Mouse (Mus musculus) stomach, embryonic 14.5 days (tissue): ENCODE measurements around the gene Olfr97. TPM values are rescaled to one million over a fixed set of nuclear protein-coding genes. Genes with fewer than 3 reads are reported as not detected.

Experiments
- ATAC-seq: fragments of 200-750 bp; cut with Nextera tagmentation; 2 replicates; pipeline ENCODE4 v1.8.0; 2017; ENCODE audit warnings: low read depth, moderate TSS enrichment; ENCODE audit not compliant: insufficient number of reproducible peaks, insufficient read depth, low FRiP score
- H3K27ac ChIP-seq: fragments of 300-500 bp; sonication (generic); 2 replicates; pipeline ENCODE4 v1.5.1; 2014; ENCODE audit warnings: mild to moderate bottlenecking, low read length, moderate library complexity, mixed read lengths
- H3K27me3 ChIP-seq: fragments of 300-500 bp; sonication (generic); 2 replicates; pipeline ENCODE4 v1.6.1; 2014; ENCODE audit warnings: low read length, control low read depth, mixed read lengths; ENCODE audit not compliant: control insufficient read depth, insufficient read depth
- H3K36me3 ChIP-seq: fragments of 300-500 bp; sonication (generic); 2 replicates; pipeline ENCODE4 v1.6.1; 2014; ENCODE audit warnings: mild to moderate bottlenecking, control low read depth, low read length, moderate library complexity, mixed read lengths; ENCODE audit not compliant: control insufficient read depth, insufficient read depth
- H3K4me1 ChIP-seq: fragments of 300-500 bp; sonication (generic); 2 replicates; pipeline ENCODE4 v1.6.1; 2014; ENCODE audit warnings: low read length, control low read depth, mixed read lengths; ENCODE audit not compliant: control insufficient read depth, insufficient read depth
- H3K4me2 ChIP-seq: fragments of 300-500 bp; sonication (generic); replicated peaks from 2 replicates; pipeline ENCODE4 v1.6.1; 2014; ENCODE audit warnings: low read depth, low read length, control low read depth
- H3K4me3 ChIP-seq: fragments of 300-500 bp; sonication (generic); 2 replicates; pipeline ENCODE4 v1.5.1; 2014; ENCODE audit warnings: low read depth, low read length, control low read depth
- H3K9ac ChIP-seq: fragments of 300-500 bp; sonication (generic); replicated peaks from 2 replicates; pipeline ENCODE4 v1.6.1; 2014; ENCODE audit warnings: low read depth, mild to moderate bottlenecking, control low read depth, low read length, moderate library complexity, mixed read lengths
- H3K9me3 ChIP-seq: fragments of 300-500 bp; sonication (generic); 2 replicates; pipeline ENCODE4 v1.6.1; 2016; ENCODE audit warnings: low read depth, low read length, control low read depth; ENCODE audit not compliant: control insufficient read depth
- WGBS: fragments of 180-500 bp; shearing (Covaris S2); extraction: QIAGEN DNeasy Blood & Tissue Kit; methylation state at CpG from one replicate; pipeline ENCODE4 v1.1.7; 2014; 5-methylcytosine and 5-hydroxymethylcytosine counted together
- polyA plus RNA-seq: library from polyadenylated mRNA; unstranded; fragments of >200 nt; fragmentation: Nextera tagmentation; extraction: Ambion mirVana; gene quantifications from 2 replicates; pipeline ENCODE4 v1.2.1, GENCODE M21; 2014

The Olfr97 gene
- polyA plus RNA-seq, 1 experiment from 2014 or later, result not detected

- no peak overlapping the region for H3K4me3 ChIP-seq
- ATAC-seq, result no peak
- no peak overlapping the region for H3K9ac ChIP-seq
- no peaks in the 10 kb centered on the region for H3K9me3 ChIP-seq
- no peaks in the 10 kb centered on the region for H3K27me3 ChIP-seq
- H3K27ac ChIP-seq, result no peak overlapping the region
- no peak overlapping the region for H3K4me2 ChIP-seq
- 35% methylated on average over 2 of the region's 2 CpGs for WGBS
- H3K4me1 ChIP-seq, result no peaks in the 10 kb centered on the region
- H3K36me3 ChIP-seq, result no peaks in the 10 kb centered on the region
Observed at GRCm38 (mm10) chr17:37190711-37191110, 46.4 kb downstream of the Olfr97 start.

GRCm38 (mm10) chr17:37185474-37185873 lies 51.7 kb downstream of the Olfr97 start:
- 39% methylated on average over 6 of the region's 6 CpGs for WGBS
- no peaks in the 10 kb centered on the region for H3K4me1 ChIP-seq
- H3K4me3 ChIP-seq, result no peak overlapping the region
- ATAC-seq, result no peak
- H3K9me3 ChIP-seq, result no peaks in the 10 kb centered on the region
- no peaks in the 10 kb centered on the region for H3K36me3 ChIP-seq
- H3K4me2 ChIP-seq, result no peak overlapping the region
- H3K9ac ChIP-seq, result no peak overlapping the region
- H3K27me3 ChIP-seq, result no peaks in the 10 kb centered on the region
- H3K27ac ChIP-seq, result no peak overlapping the region

Other genes starting within 250 kb of the Olfr97 start
- 0.49 and 0.74 TPM in 2 replicates for gene H2-M5, start 247.8 kb downstream of the Olfr97 start, polyA plus RNA-seq
- 77.8 and 82.1 TPM in 2 replicates for gene Zfp57, start 236.2 kb downstream of the Olfr97 start, polyA plus RNA-seq
- gene Mog, start 213.9 kb downstream of the Olfr97 start, polyA plus RNA-seq, result 0.19 and 0.20 TPM in 2 replicates
- gene Gabbr1, start 191.4 kb downstream of the Olfr97 start, polyA plus RNA-seq, result 14.2 and 15.8 TPM in 2 replicates
- not detected in 2 replicates for gene Olfr90, start 148.8 kb downstream of the Olfr97 start, polyA plus RNA-seq
- not detected in 2 replicates for gene Olfr91, start 139.1 kb downstream of the Olfr97 start, polyA plus RNA-seq
- not detected in 2 replicates for gene Olfr92, start 117.2 kb downstream of the Olfr97 start, polyA plus RNA-seq
- not detected in 2 replicates for gene Olfr93, start 75.8 kb downstream of the Olfr97 start, polyA plus RNA-seq
- not detected in 2 replicates for gene Ubd, start 43.4 kb downstream of the Olfr97 start, polyA plus RNA-seq
- gene Olfr94, start 36.3 kb downstream of the Olfr97 start, polyA plus RNA-seq, result not detected in 2 replicates
- not detected in 2 replicates for gene Olfr95, start 24.2 kb downstream of the Olfr97 start, polyA plus RNA-seq
- gene Olfr96, start 17.2 kb downstream of the Olfr97 start, polyA plus RNA-seq, result not detected in 2 replicates
- gene Olfr98, start 26.4 kb upstream of the Olfr97 start, polyA plus RNA-seq, result not detected in 2 replicates
- gene H2-M3, start 32.9 kb upstream of the Olfr97 start, polyA plus RNA-seq, result 2.9 and 4.3 TPM in 2 replicates
- not detected in 2 replicates for gene Olfr99, start 46.1 kb upstream of the Olfr97 start, polyA plus RNA-seq
- not detected in 2 replicates for gene Olfr101, start 67.0 kb upstream of the Olfr97 start, polyA plus RNA-seq
- gene Olfr102, start 79.7 kb upstream of the Olfr97 start, polyA plus RNA-seq, result not detected in 2 replicates
- gene Olfr103, start 102.4 kb upstream of the Olfr97 start, polyA plus RNA-seq, result not detected in 2 replicates
- not detected in 2 replicates for gene Olfr104-ps, start 122.3 kb upstream of the Olfr97 start, polyA plus RNA-seq
- not detected in 2 replicates for gene Olfr105-ps, start 141.7 kb upstream of the Olfr97 start, polyA plus RNA-seq
- not detected in 2 replicates for gene Olfr106-ps, start 153.1 kb upstream of the Olfr97 start, polyA plus RNA-seq
- not detected in 2 replicates for gene Olfr107, start 161.9 kb upstream of the Olfr97 start, polyA plus RNA-seq
- not detected in 2 replicates for gene Olfr108, start 208.2 kb upstream of the Olfr97 start, polyA plus RNA-seq
- gene Olfr109, start 221.6 kb upstream of the Olfr97 start, polyA plus RNA-seq, result not detected in 2 replicates
- not detected in 2 replicates for gene H2-M2, start 246.2 kb upstream of the Olfr97 start, polyA plus RNA-seq